Mouse (Mus musculus): Measurements from ENCODE around the gene Pigh.

The Pigh gene

GRCm38 (mm10) chr12:79089182-79089812, at the start of gene Pigh:
Pigh (minus strand) TSS chr12:79089651.
- peak; percentile 85 for DNase-seq

GRCm38 (mm10) chr12:79138999-79139398, 49.5 kb upstream of the Pigh start:
- DNase-seq: no peak

- no peak for DNase-seq
Measured at GRCm38 (mm10) chr12:79136949-79137348, 47.5 kb upstream of the Pigh start.

- DNase-seq: no peak
Measured at GRCm38 (mm10) chr12:79135105-79135504, 45.7 kb upstream of the Pigh start.

GRCm38 (mm10) chr12:79134676-79135075, 45.2 kb upstream of the Pigh start:
- DNase-seq: no peak

GRCm38 (mm10) chr12:79131706-79132460, 42.4 kb upstream of the Pigh start:
- no peak for DNase-seq

- DNase-seq: no peak
Measured at GRCm38 (mm10) chr12:79131178-79131675, 41.8 kb upstream of the Pigh start.

GRCm38 (mm10) chr12:79130299-79131177, 41.1 kb upstream of the Pigh start, which contains the start of gene Arg2:
Arg2 (plus strand) TSS chr12:79130777.
- DNase-seq: peak; percentile 41

- DNase-seq: peak; percentile 12
Measured at GRCm38 (mm10) chr12:79122820-79123219, 33.4 kb upstream of the Pigh start.

GRCm38 (mm10) chr12:79118991-79119390, 29.5 kb upstream of the Pigh start:
- no peak for DNase-seq

- no peak for DNase-seq
Measured at GRCm38 (mm10) chr12:79105312-79105711, 15.9 kb upstream of the Pigh start.

GRCm38 (mm10) chr12:79104544-79104943, 15.1 kb upstream of the Pigh start:
- DNase-seq: no peak

- DNase-seq: no peak
Measured at GRCm38 (mm10) chr12:79103773-79104172, 14.3 kb upstream of the Pigh start.

GRCm38 (mm10) chr12:79097106-79097752, 7.8 kb upstream of the Pigh start:
- DNase-seq: no peak

GRCm38 (mm10) chr12:79092569-79092968, 3.1 kb upstream of the Pigh start:
- DNase-seq: peak; percentile 51

GRCm38 (mm10) chr12:79073362-79073761, 16.1 kb downstream of the Pigh start:
- DNase-seq: no peak

GRCm38 (mm10) chr12:79072576-79072975, 16.9 kb downstream of the Pigh start:
- no peak for DNase-seq

GRCm38 (mm10) chr12:79070736-79071333, 18.6 kb downstream of the Pigh start:
- no peak for DNase-seq

- DNase-seq: no peak
Measured at GRCm38 (mm10) chr12:79069916-79070315, 19.5 kb downstream of the Pigh start.

GRCm38 (mm10) chr12:79069187-79069608, 20.3 kb downstream of the Pigh start:
- no peak for DNase-seq

- DNase-seq: no peak
Measured at GRCm38 (mm10) chr12:79068306-79068705, 21.1 kb downstream of the Pigh start.

GRCm38 (mm10) chr12:79067526-79067925, 21.9 kb downstream of the Pigh start:
- DNase-seq: no peak

Measured in layer of hippocampus, adult 9-11 months (tissue).